Mouse (Mus musculus): Measurements from ENCODE around the gene Slc12a9. TPM values are rescaled to one million over a fixed set of nuclear protein-coding genes. Genes with fewer than 3 reads are reported as not detected.

The Slc12a9 gene
- total and polyA plus RNA-seq, 3 experiments: 3.0 to 11.1 (median 7.9) TPM

- dilution Hi-C loops (cut with MboI; ENCODE audit: extremely low pct_ligation_motif_present, extremely low pct_unique_long_range_greater_than_20kb, low sequenced_read_pairs) (no loop called here), in situ Hi-C loops (cut with MboI; ENCODE audit: low pct_ligation_motif_present, low pct_unique_long_range_greater_than_20kb, low sequenced_read_pairs) (no loop called here)
- no peak overlapping the region for H3K9ac ChIP-seq (ENCODE audit: insufficient read depth, low read depth)
- H3K9me3 ChIP-seq (replicated peaks; ENCODE audit: low read length): no peaks in the 10 kb centered on the region
- no peaks in the 10 kb centered on the region for H3K79me2 ChIP-seq (replicated peaks; ENCODE audit: control insufficient read depth, extremely low read depth, insufficient read depth, poor library complexity, severe bottlenecking)
- TF ChIP-seq CTCF (conservative IDR thresholded peaks at IDR 0.05 in 1 of 2, IDR thresholded peaks at IDR 0.05 in 1 of 2; ENCODE audit: low read depth in 2 of 2, low read length in 2 of 2): 0 out of 4 replicates have a peak, but pooled peaks of 1 of the 2 experiments have one; percentile 14
- no peak for TF ChIP-seq CHD2 (IDR thresholded peaks at IDR 0.05; ENCODE audit: low read length)
- no peak overlapping the region for H3K4me2 ChIP-seq (ENCODE audit: insufficient read depth, low read depth, poor library complexity, severe bottlenecking)
- H3K36me3 ChIP-seq (replicated peaks in 1 of 2; ENCODE audit: control insufficient read depth in 1 of 2, insufficient read depth in 1 of 2, low read length in 1 of 2): no peaks in the 10 kb centered on the region
- H3K27me3 ChIP-seq (replicated peaks): peaks cover 64% of the 10 kb centered on the region
- no peak overlapping the region for H3K27ac ChIP-seq (ENCODE audit: insufficient read depth, low read depth)
- H3K4me3 ChIP-seq (replicated peaks in 1 of 3; ENCODE audit: low read depth in 2 of 3, low read length in 2 of 3, poor library complexity in 1 of 3): no peak overlapping the region
- H3K4me1 ChIP-seq (ENCODE audit: control insufficient read depth in 1 of 2, insufficient read depth in 2 of 2): peaks cover 0 to 7% of the 10 kb centered on the region in 2 experiments; a peak in 2 of 4 replicates
- DNase-seq (ENCODE audit: extremely low read depth): no peak
Measured at GRCm38 (mm10) chr5:137376198-137376597, 42.8 kb upstream of the Slc12a9 start.

- Histone ChIP-seq H3K9ac (ENCODE audit: insufficient read depth, low read depth) (no peak overlapping the region), H3K4me3 (replicated peaks in 1 of 3; ENCODE audit: low read depth in 2 of 3, low read length in 2 of 3, poor library complexity in 1 of 3) (no peak overlapping the region), H3K27me3 (replicated peaks) (peaks cover 69% of the 10 kb centered on the region), H3K36me3 (replicated peaks in 1 of 2; ENCODE audit: control insufficient read depth in 1 of 2, insufficient read depth in 1 of 2, low read length in 1 of 2) (no peaks in the 10 kb centered on the region), H3K4me1 (ENCODE audit: control insufficient read depth in 1 of 2, insufficient read depth in 2 of 2) (peaks cover 0 to 4% of the 10 kb centered on the region in 2 experiments; a peak in 2 of 4 replicates), H3K9me3 (replicated peaks; ENCODE audit: low read length) (no peaks in the 10 kb centered on the region), H3K4me2 (ENCODE audit: insufficient read depth, low read depth, poor library complexity, severe bottlenecking) (no peak overlapping the region), H3K79me2 (replicated peaks; ENCODE audit: control insufficient read depth, extremely low read depth, insufficient read depth, poor library complexity, severe bottlenecking) (no peaks in the 10 kb centered on the region), H3K27ac (ENCODE audit: insufficient read depth, low read depth) (no peak overlapping the region)
- DNase-seq (ENCODE audit: extremely low read depth): no peak
- in situ Hi-C loops (cut with MboI; ENCODE audit: low pct_ligation_motif_present, low pct_unique_long_range_greater_than_20kb, low sequenced_read_pairs): no loop called here
- dilution Hi-C loops (cut with MboI; ENCODE audit: extremely low pct_ligation_motif_present, extremely low pct_unique_long_range_greater_than_20kb, low sequenced_read_pairs): no loop called here
- TF ChIP-seq RAD21 (IDR thresholded peaks at IDR 0.05; ENCODE audit: low read depth, low read length) (no peak), TBP (conservative IDR thresholded peaks at IDR 0.05; ENCODE audit: low read depth, low read length) (no peak), ETS1 (conservative IDR thresholded peaks at IDR 0.05; ENCODE audit: low read depth, low read length) (no peak), USF2 (conservative IDR thresholded peaks at IDR 0.05; ENCODE audit: low read depth, low read length) (no peak), EP300 (IDR thresholded peaks at IDR 0.05; ENCODE audit: low read length) (no peak)
Measured at GRCm38 (mm10) chr5:137375627-137376026, 42.2 kb upstream of the Slc12a9 start.

GRCm38 (mm10) chr5:137374521-137375080 is 41.2 kb upstream of the Slc12a9 start:
- no peaks in the 10 kb centered on the region for H3K36me3 ChIP-seq (replicated peaks in 1 of 2; ENCODE audit: control insufficient read depth in 1 of 2, insufficient read depth in 1 of 2, low read length in 1 of 2)
- H3K79me2 ChIP-seq (replicated peaks; ENCODE audit: control insufficient read depth, extremely low read depth, insufficient read depth, poor library complexity, severe bottlenecking): no peaks in the 10 kb centered on the region
- H3K9ac ChIP-seq (ENCODE audit: insufficient read depth, low read depth): no peak overlapping the region
- H3K27ac ChIP-seq (ENCODE audit: insufficient read depth, low read depth): no peak overlapping the region
- H3K9me3 ChIP-seq (replicated peaks; ENCODE audit: low read length): peaks cover under 1% of the 10 kb centered on the region
- dilution Hi-C loops (cut with MboI; ENCODE audit: extremely low pct_ligation_motif_present, extremely low pct_unique_long_range_greater_than_20kb, low sequenced_read_pairs) (no loop called here), in situ Hi-C loops (cut with MboI; ENCODE audit: low pct_ligation_motif_present, low pct_unique_long_range_greater_than_20kb, low sequenced_read_pairs) (no loop called here)
- TF ChIP-seq MXI1 (IDR thresholded peaks at IDR 0.05; ENCODE audit: low read depth, low read length) (no peak), JUND (conservative IDR thresholded peaks at IDR 0.05; ENCODE audit: low read depth, low read length) (no peak)
- no peak overlapping the region for H3K4me3 ChIP-seq (replicated peaks in 1 of 3; ENCODE audit: low read depth in 2 of 3, low read length in 2 of 3, poor library complexity in 1 of 3)
- no peak overlapping the region for H3K4me2 ChIP-seq (ENCODE audit: insufficient read depth, low read depth, poor library complexity, severe bottlenecking)
- H3K4me1 ChIP-seq (ENCODE audit: control insufficient read depth in 1 of 2, insufficient read depth in 2 of 2): peaks cover 0 to 3% of the 10 kb centered on the region in 2 experiments; a peak in 1 of 4 replicates
- DNase-seq (ENCODE audit: extremely low read depth): no peak
- H3K27me3 ChIP-seq (replicated peaks): peaks cover 76% of the 10 kb centered on the region
